29 mouse cellular contexts compared by ENCODE assay signal in genomic region chr1:173249888-173250287, GRCm38 (mm10). TPM values are rescaled to one million over a fixed set of nuclear protein-coding genes. Genes with fewer than 3 reads are reported as not detected.
A peak's percentile ranks its signal among the peaks of the same experiment; 100 is the strongest.
DNase-seq lines count a peak whose midpoint lies in the region; ATAC-seq and TF ChIP-seq lines count a peak whose summit lies in the region.
"Had no signal": no experiment of that assay in that cellular context is flagged by ENCODE, and none has a peak within 500 bp of the region (broad histone marks: within the 10 kb centered on the region; RNA-seq: fewer than 3 reads in every experiment).

No protein-coding gene starts in this region.

- no peak overlapping the region for H3K27ac ChIP-seq in intestine, embryonic 15.5 days
- H3K27ac ChIP-seq in intestine, embryonic 16.5 days (ENCODE audit: low read length): no peak overlapping the region
- no peak overlapping the region for H3K27ac ChIP-seq in intestine, postnatal 0 days (ENCODE audit: low read depth, low read length)
- H3K27ac ChIP-seq in heart, embryonic 11.5 days (ENCODE audit: low read depth, low read length): no peak overlapping the region

- H3K9ac ChIP-seq in intestine, embryonic 15.5 days: no peak overlapping the region
- no peak overlapping the region for H3K9ac ChIP-seq in intestine, embryonic 16.5 days (ENCODE audit: low read depth, low read length)
- H3K9ac ChIP-seq in intestine, postnatal 0 days (ENCODE audit: low read depth, low read length): no peak overlapping the region
- no peak overlapping the region for H3K9ac ChIP-seq in heart, embryonic 11.5 days (ENCODE audit: low read depth, low read length)

- peak; percentile 2 for DNase-seq in 416B (ENCODE audit: low read depth)
- DNase-seq in frontal cortex, postnatal 36 days (ENCODE audit: low spot score in 2 of 2): no peak
- no peak for DNase-seq in embryo, embryonic 10 days (ENCODE audit: low spot score)
- no peak for DNase-seq in gastrocnemius, postnatal 14 days
- DNase-seq: adrenal gland, adult 2 months; adrenal gland, adult 8-10 months; adrenal gland, postnatal 10 days; adrenal gland, postnatal 14 days; adrenal gland, postnatal 25 days; adrenal gland, postnatal 36 days; B cell, adult 2 months; cerebellum, adult 11 months; cerebellum, adult 11-12 months; cerebellum, adult 18-20 months had no signal

- intact Hi-C loops in gastrocnemius, postnatal 14 days (cut with DNase I; ENCODE audit: low total_unique reads): no loop called here

- peak; percentile 94 for ATAC-seq in intestine, embryonic 15.5 days
- ATAC-seq in intestine, embryonic 16.5 days: peak; percentile 98
- ATAC-seq in intestine, postnatal 0 days: peak; percentile 81
- no peak for ATAC-seq in heart, embryonic 11.5 days (replicated peaks; ENCODE audit: insufficient number of reproducible peaks, low FRiP score, low TSS enrichment)
- ATAC-seq: activated CD4-positive, CD25-positive, alpha-beta regulatory T cell, adult 4 months; CD4-positive, CD25-positive, alpha-beta regulatory T cell, adult 4 months; Patski had no signal

- H3K4me2 ChIP-seq in intestine, embryonic 15.5 days (replicated peaks): no peak overlapping the region
- no peak overlapping the region for H3K4me2 ChIP-seq in intestine, embryonic 16.5 days (ENCODE audit: low read depth, low read length)
- no peak overlapping the region for H3K4me2 ChIP-seq in intestine, postnatal 0 days (replicated peaks; ENCODE audit: low read depth)
- no peak overlapping the region for H3K4me2 ChIP-seq in heart, embryonic 11.5 days

- no peaks in the 10 kb centered on the region for H3K4me1 ChIP-seq in intestine, embryonic 15.5 days (replicated peaks)
- no peaks in the 10 kb centered on the region for H3K4me1 ChIP-seq in intestine, embryonic 16.5 days (ENCODE audit: control insufficient read depth, insufficient read depth, low read length)
- H3K4me1 ChIP-seq in intestine, postnatal 0 days (replicated peaks; ENCODE audit: control insufficient read depth, insufficient read depth, low read length): no peaks in the 10 kb centered on the region
- no peaks in the 10 kb centered on the region for H3K4me1 ChIP-seq in heart, embryonic 11.5 days (ENCODE audit: control insufficient read depth, insufficient read depth, low read length)

- no peaks in the 10 kb centered on the region for H3K36me3 ChIP-seq in intestine, embryonic 15.5 days
- H3K36me3 ChIP-seq in intestine, embryonic 16.5 days (ENCODE audit: control insufficient read depth, insufficient read depth, low read length): no peaks in the 10 kb centered on the region
- H3K36me3 ChIP-seq in intestine, postnatal 0 days (ENCODE audit: control insufficient read depth, insufficient read depth): no peaks in the 10 kb centered on the region
- no peaks in the 10 kb centered on the region for H3K36me3 ChIP-seq in heart, embryonic 11.5 days (ENCODE audit: control insufficient read depth, insufficient read depth, low read length)
- H3K36me3 ChIP-seq: G1E had no signal

- H3K9me3 ChIP-seq in intestine, embryonic 15.5 days: no peaks in the 10 kb centered on the region
- no peaks in the 10 kb centered on the region for H3K9me3 ChIP-seq in intestine, embryonic 16.5 days (ENCODE audit: control insufficient read depth, low read length)
- H3K9me3 ChIP-seq in intestine, postnatal 0 days (ENCODE audit: control insufficient read depth): no peaks in the 10 kb centered on the region
- no peaks in the 10 kb centered on the region for H3K9me3 ChIP-seq in heart, embryonic 11.5 days (replicated peaks; ENCODE audit: control insufficient read depth, low read length)

- H3K4me3 ChIP-seq in intestine, embryonic 15.5 days (replicated peaks): no peak overlapping the region
- no peak overlapping the region for H3K4me3 ChIP-seq in intestine, embryonic 16.5 days (ENCODE audit: low read length)
- no peak overlapping the region for H3K4me3 ChIP-seq in intestine, postnatal 0 days (ENCODE audit: low read depth, low read length)
- no peak overlapping the region for H3K4me3 ChIP-seq in heart, embryonic 11.5 days (ENCODE audit: low read depth, low read length)

- no peak for TF ChIP-seq CTCF in intestine, postnatal 0 days (IDR thresholded peaks at IDR 0.05; ENCODE audit: low read depth)

- 80% methylated on average over 3 of the region's 3 CpGs for WGBS in intestine, embryonic 15.5 days
- WGBS in intestine, embryonic 16.5 days: 64% methylated on average over 3 of the region's 3 CpGs
- WGBS in intestine, postnatal 0 days: 43% methylated on average over 3 of the region's 3 CpGs
- 81% methylated on average over 3 of the region's 3 CpGs for WGBS in heart, embryonic 11.5 days (ENCODE audit: insufficient replicate concordance)

- no peaks in the 10 kb centered on the region for H3K27me3 ChIP-seq in intestine, embryonic 15.5 days (replicated peaks)
- H3K27me3 ChIP-seq in intestine, embryonic 16.5 days (replicated peaks; ENCODE audit: control insufficient read depth, insufficient read depth, low read length): no peaks in the 10 kb centered on the region
- H3K27me3 ChIP-seq in intestine, postnatal 0 days (replicated peaks; ENCODE audit: control insufficient read depth, insufficient read depth, low read length): no peaks in the 10 kb centered on the region
- H3K27me3 ChIP-seq in heart, embryonic 11.5 days (ENCODE audit: control insufficient read depth, insufficient read depth, low read length): no peaks in the 10 kb centered on the region
- H3K27me3 ChIP-seq: CH12.LX, Patski had no signal

RNA-seq across cellular contexts. Expression of gene Olfr418, which starts 15.9 kb away (rescaled TPM):
- not detected in 2 replicates for polyA plus RNA-seq in intestine, embryonic 15.5 days (2015; fragmentation: Nextera tagmentation; extraction: Ambion mirVana)
- not detected in 2 replicates for polyA plus RNA-seq in intestine, embryonic 16.5 days (2015; fragmentation: Nextera tagmentation; extraction: Ambion mirVana)
- polyA plus RNA-seq in intestine, postnatal 0 days (2015; fragmentation: Nextera tagmentation; extraction: Ambion mirVana): not detected in 2 replicates
- polyA plus RNA-seq in heart, embryonic 11.5 days (2014; fragmentation: Nextera tagmentation; extraction: Ambion mirVana): not detected in 2 replicates
- not detected for total RNA-seq in gastrocnemius, postnatal 14 days (2021)
- total RNA-seq: adrenal gland, adult 18-20 months; adrenal gland, adult 2 months; adrenal gland, adult 8-10 months; adrenal gland, postnatal 10 days; adrenal gland, postnatal 14 days; adrenal gland, postnatal 25 days; adrenal gland, postnatal 36 days; adrenal gland, postnatal 4 days; CH12.LX; ES-E14; MEL had no signal
- polyA plus RNA-seq: activated CD4-positive, CD25-positive, alpha-beta regulatory T cell, adult 4 months; adrenal gland, adult 2 months; brain, embryonic 14.5 days; C2C12; CD4-positive, CD25-positive, alpha-beta regulatory T cell, adult 4 months; G1E; Patski had no signal

RNA-seq across cellular contexts. Expression of gene Fcer1a, which starts 22.9 kb away (rescaled TPM):
- polyA plus RNA-seq in intestine, embryonic 15.5 days (2015; fragmentation: Nextera tagmentation; extraction: Ambion mirVana): 0.23 TPM in 1 of 2 replicates, not detected in the other
- 0.13 TPM in 1 of 2 replicates, not detected in the other for polyA plus RNA-seq in intestine, embryonic 16.5 days (2015; fragmentation: Nextera tagmentation; extraction: Ambion mirVana)
- polyA plus RNA-seq in intestine, postnatal 0 days (2015; fragmentation: Nextera tagmentation; extraction: Ambion mirVana): 0.25 TPM in 1 of 2 replicates, not detected in the other
- not detected in 2 replicates for polyA plus RNA-seq in heart, embryonic 11.5 days (2014; fragmentation: Nextera tagmentation; extraction: Ambion mirVana)
- not detected for total RNA-seq in gastrocnemius, postnatal 14 days (2021)
- total RNA-seq: adrenal gland, adult 2 months; adrenal gland, postnatal 10 days; adrenal gland, postnatal 14 days; adrenal gland, postnatal 25 days; CH12.LX; ES-E14; G1E had no signal
- polyA plus RNA-seq: activated CD4-positive, CD25-positive, alpha-beta regulatory T cell, adult 4 months; adrenal gland, adult 2 months; brain, embryonic 14.5 days; C2C12; CD4-positive, CD25-positive, alpha-beta regulatory T cell, adult 4 months; G1E; Patski had no signal

RNA-seq across cellular contexts. Expression of gene Mptx2, which starts 27.7 kb away (rescaled TPM):
- not detected in 2 replicates for polyA plus RNA-seq in intestine, embryonic 15.5 days (2015; fragmentation: Nextera tagmentation; extraction: Ambion mirVana)
- not detected in 2 replicates for polyA plus RNA-seq in intestine, embryonic 16.5 days (2015; fragmentation: Nextera tagmentation; extraction: Ambion mirVana)
- 2.2 and 3.0 TPM in 2 replicates for polyA plus RNA-seq in intestine, postnatal 0 days (2015; fragmentation: Nextera tagmentation; extraction: Ambion mirVana)
- not detected in 2 replicates for polyA plus RNA-seq in heart, embryonic 11.5 days (2014; fragmentation: Nextera tagmentation; extraction: Ambion mirVana)
- not detected for total RNA-seq in gastrocnemius, postnatal 14 days (2021)
- total RNA-seq: adrenal gland, adult 18-20 months; adrenal gland, adult 2 months; adrenal gland, adult 8-10 months; adrenal gland, postnatal 10 days; adrenal gland, postnatal 14 days; adrenal gland, postnatal 25 days; adrenal gland, postnatal 36 days; adrenal gland, postnatal 4 days; CH12.LX; ES-E14; G1E; MEL had no signal
- polyA plus RNA-seq: activated CD4-positive, CD25-positive, alpha-beta regulatory T cell, adult 4 months; adrenal gland, adult 2 months; brain, embryonic 14.5 days; C2C12; CD4-positive, CD25-positive, alpha-beta regulatory T cell, adult 4 months; G1E; Patski had no signal

RNA-seq across cellular contexts. Expression of gene Olfr1404, which starts 37.7 kb away (rescaled TPM):
- polyA plus RNA-seq in intestine, embryonic 15.5 days (2015; fragmentation: Nextera tagmentation; extraction: Ambion mirVana): not detected in 2 replicates
- not detected in 2 replicates for polyA plus RNA-seq in intestine, embryonic 16.5 days (2015; fragmentation: Nextera tagmentation; extraction: Ambion mirVana)
- not detected in 2 replicates for polyA plus RNA-seq in intestine, postnatal 0 days (2015; fragmentation: Nextera tagmentation; extraction: Ambion mirVana)
- not detected in 2 replicates for polyA plus RNA-seq in heart, embryonic 11.5 days (2014; fragmentation: Nextera tagmentation; extraction: Ambion mirVana)
- total RNA-seq in gastrocnemius, postnatal 14 days (2021): not detected
- total RNA-seq: adrenal gland, adult 18-20 months; adrenal gland, adult 2 months; adrenal gland, adult 8-10 months; adrenal gland, postnatal 10 days; adrenal gland, postnatal 14 days; adrenal gland, postnatal 25 days; adrenal gland, postnatal 36 days; adrenal gland, postnatal 4 days; CH12.LX; ES-E14; MEL had no signal
- polyA plus RNA-seq: activated CD4-positive, CD25-positive, alpha-beta regulatory T cell, adult 4 months; adrenal gland, adult 2 months; brain, embryonic 14.5 days; C2C12; CD4-positive, CD25-positive, alpha-beta regulatory T cell, adult 4 months; G1E; Patski had no signal

RNA-seq across cellular contexts. Expression of gene Olfr218, which starts 52.3 kb away (rescaled TPM):
- polyA plus RNA-seq in intestine, embryonic 15.5 days (2015; fragmentation: Nextera tagmentation; extraction: Ambion mirVana): not detected in 2 replicates
- not detected in 2 replicates for polyA plus RNA-seq in intestine, embryonic 16.5 days (2015; fragmentation: Nextera tagmentation; extraction: Ambion mirVana)
- not detected in 2 replicates for polyA plus RNA-seq in intestine, postnatal 0 days (2015; fragmentation: Nextera tagmentation; extraction: Ambion mirVana)
- polyA plus RNA-seq in heart, embryonic 11.5 days (2014; fragmentation: Nextera tagmentation; extraction: Ambion mirVana): not detected in 2 replicates
- total RNA-seq in gastrocnemius, postnatal 14 days (2021): not detected
- total RNA-seq: adrenal gland, adult 18-20 months; adrenal gland, adult 2 months; adrenal gland, adult 8-10 months; adrenal gland, postnatal 10 days; adrenal gland, postnatal 14 days; adrenal gland, postnatal 25 days; adrenal gland, postnatal 36 days; adrenal gland, postnatal 4 days; CH12.LX; ES-E14; MEL had no signal
- polyA plus RNA-seq: activated CD4-positive, CD25-positive, alpha-beta regulatory T cell, adult 4 months; adrenal gland, adult 2 months; brain, embryonic 14.5 days; C2C12; CD4-positive, CD25-positive, alpha-beta regulatory T cell, adult 4 months; G1E; Patski had no signal
